Comparison of ENCODE assay signal across 9 mouse cellular contexts in the genomic region with DNA sequence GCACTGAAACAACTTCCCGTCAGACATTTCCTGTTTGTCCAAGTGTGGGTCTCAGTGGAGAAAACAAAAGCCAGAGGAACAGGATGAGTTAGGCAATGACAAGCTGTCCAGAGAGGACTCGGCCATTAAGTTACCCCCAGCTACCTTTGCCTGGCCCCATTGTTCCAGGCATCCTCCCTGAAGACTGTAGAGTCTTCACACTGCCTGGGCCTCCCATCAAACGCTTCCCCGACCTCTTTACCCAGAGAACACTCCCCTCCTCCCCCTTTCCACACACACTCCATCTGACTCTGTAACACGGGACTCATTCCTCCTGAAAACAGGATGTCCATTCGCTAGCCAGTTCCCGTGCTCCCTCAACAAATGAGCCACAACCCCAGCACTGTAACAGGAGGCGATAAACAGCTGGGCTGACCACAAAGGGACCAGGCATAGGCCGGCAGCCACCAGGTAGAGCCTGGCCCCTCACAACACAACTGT.
A peak's percentile ranks its signal among the peaks of the same experiment; 100 is the strongest.
DNase-seq lines count a peak whose midpoint lies in the region; TF ChIP-seq lines count a peak whose summit lies in the region.
"Had no signal": no experiment of that assay in that cellular context is flagged by ENCODE, and none has a peak within 500 bp of the region (broad histone marks: within the 10 kb centered on the region; RNA-seq: fewer than 3 reads in every experiment).

No protein-coding gene starts in this region.

- peak overlapping the region; percentile 57 for H3K27ac ChIP-seq in heart, adult 2 months

- no peaks in the 10 kb centered on the region for H3K27me3 ChIP-seq in heart, adult 2 months (ENCODE audit: control insufficient read depth, insufficient read depth, low read length)

- no peaks in the 10 kb centered on the region for H3K79me2 ChIP-seq in heart, adult 2 months (replicated peaks; ENCODE audit: control insufficient read depth, insufficient read depth, low read length)

- no peak overlapping the region for H3K9ac ChIP-seq in heart, adult 2 months (ENCODE audit: low read depth, low read length)

- 39% methylated on average over 9 of the region's 9 CpGs for WGBS in heart, adult 2 months

- no peak overlapping the region for H3K4me3 ChIP-seq in heart, adult 2 months
- H3K4me3 ChIP-seq: myocyte had no signal

- DNase-seq in adrenal gland, postnatal 14 days: peak; percentile 35
- no peak for DNase-seq in adrenal gland, postnatal 10 days
- DNase-seq in heart, adult 2 months: peak; percentile 61 to 62
- peak; percentile 40 for DNase-seq in kidney, adult 18-20 months
- peak; percentile 21 for DNase-seq in lung, postnatal 14 days
- no peak for DNase-seq in left cerebral cortex, adult 8-10 months (ENCODE audit: low spot score in 2 of 2)
- DNase-seq in left cerebral cortex, postnatal 14 days (ENCODE audit: low spot score in 2 of 2): no peak
- no peak for DNase-seq in urinary bladder, postnatal 4 days (ENCODE audit: low spot score in 2 of 2)

- intact Hi-C loops in heart, adult 2 months (cut with DNase I): loop anchor here (1.0 to 5.0 kb wide), 3 partner anchors 30 to 149 kb away; a partner anchor contains a TSS
- intact Hi-C loops in left cerebral cortex, postnatal 14 days (cut with DNase I): no loop called here

- TF ChIP-seq EP300 in heart, adult 2 months (IDR thresholded peaks at IDR 0.05; ENCODE audit: insufficient read depth, low read depth, low read length): peak; percentile 54

- TF ChIP-seq CTCF in heart, adult 2 months (IDR thresholded peaks at IDR 0.05): no peak

- peaks cover 18% of the 10 kb centered on the region for H3K4me1 ChIP-seq in heart, adult 2 months (ENCODE audit: control insufficient read depth, insufficient read depth, low read length)

- peak; percentile 30; the same call in 1 of the 2 replicates for TF ChIP-seq POLR2A in heart, adult 2 months (IDR thresholded peaks at IDR 0.05; ENCODE audit: insufficient read depth, low read depth, low read length)

- H3K36me3 ChIP-seq in heart, adult 2 months (ENCODE audit: control insufficient read depth, insufficient read depth, low read length): peaks cover 35% of the 10 kb centered on the region

Comparison
In these comparisons a context has a peak if more than half of its experiments do, and no peak if none do; other contexts are left out.
1. DNase-seq: peak in adrenal gland, postnatal 14 days (single experiment), heart, adult 2 months (2 of 2), kidney, adult 18-20 months (single experiment) and lung, postnatal 14 days (single experiment); none in adrenal gland, postnatal 10 days (single experiment), left cerebral cortex, adult 8-10 months (0 of 2), left cerebral cortex, postnatal 14 days (0 of 2) and urinary bladder, postnatal 4 days (0 of 2).